Mouse (Mus musculus): Measurements from ENCODE around the gene Chd6. TPM values are rescaled to one million over a fixed set of nuclear protein-coding genes. Genes with fewer than 3 reads are reported as not detected.

The Chd6 gene
- polyA plus RNA-seq, 1 experiment from 2014 or later, result 32.4 TPM

GRCm38 (mm10) chr2:161053765-161054164 lies 55.1 kb downstream of the Chd6 start:
- Histone ChIP-seq H3K9me3 (ENCODE audit: control insufficient read depth, low read length) (no peaks in the 10 kb centered on the region), H3K4me1 (ENCODE audit: control insufficient read depth, insufficient read depth, low read length) (no peaks in the 10 kb centered on the region), H3K27ac (ENCODE audit: low read depth, low read length) (no peak overlapping the region), H3K4me3 (ENCODE audit: low read depth, low read length) (no peak overlapping the region), H3K9ac (ENCODE audit: low read length) (no peak overlapping the region), H3K36me3 (ENCODE audit: control insufficient read depth, insufficient read depth, low read length) (0 out of 2 replicates have a peak, but pooled peaks cover 2% of the 10 kb centered on the region), H3K27me3 (ENCODE audit: control insufficient read depth, insufficient read depth, low read length) (no peaks in the 10 kb centered on the region), H3K4me2 (ENCODE audit: low read depth) (no peak overlapping the region)
- DNase-seq (ENCODE audit: low spot score) (no peak), ATAC-seq (ENCODE audit: insufficient read depth, low FRiP score, low TSS enrichment) (no peak)
- WGBS, result 81% methylated on average over 2 of the region's 2 CpGs

DNA sequence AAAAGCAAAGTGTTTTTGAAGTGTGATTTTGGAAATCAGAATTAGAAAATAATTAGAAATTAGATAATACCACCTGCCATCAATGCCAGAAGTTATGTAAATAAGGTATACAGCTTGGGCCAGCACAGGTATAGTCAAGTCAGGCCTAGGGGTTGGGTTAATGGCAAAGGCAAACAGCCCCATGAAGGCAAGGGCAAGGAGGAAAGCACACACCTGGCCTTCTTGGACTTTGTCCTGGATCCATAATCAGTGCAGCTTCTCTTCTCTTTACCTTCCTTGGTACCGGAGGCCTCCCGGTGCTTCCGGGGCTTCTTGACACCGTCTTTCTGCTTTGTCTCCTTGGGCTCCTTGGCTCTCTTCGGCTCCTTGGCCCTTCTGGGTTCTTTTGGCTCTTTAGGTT lies 56.7 kb downstream of the Chd6 start:
- Histone ChIP-seq H3K27ac (ENCODE audit: low read depth, low read length) (no peak overlapping the region), H3K4me2 (ENCODE audit: low read depth) (no peak overlapping the region), H3K4me3 (ENCODE audit: low read depth, low read length) (no peak overlapping the region), H3K9me3 (ENCODE audit: control insufficient read depth, low read length) (no peaks in the 10 kb centered on the region), H3K36me3 (ENCODE audit: control insufficient read depth, insufficient read depth, low read length) (0 out of 2 replicates have a peak, but pooled peaks cover 2% of the 10 kb centered on the region), H3K27me3 (ENCODE audit: control insufficient read depth, insufficient read depth, low read length) (no peaks in the 10 kb centered on the region), H3K9ac (ENCODE audit: low read length) (no peak overlapping the region), H3K4me1 (ENCODE audit: control insufficient read depth, insufficient read depth, low read length) (no peaks in the 10 kb centered on the region)
- WGBS, result 93% methylated on average over 5 of the region's 5 CpGs
- ATAC-seq (ENCODE audit: insufficient read depth, low FRiP score, low TSS enrichment), result no peak
- no peak for DNase-seq (ENCODE audit: low spot score)

GRCm38 (mm10) chr2:161049426-161049825 lies 59.4 kb downstream of the Chd6 start:
- H3K27ac ChIP-seq (ENCODE audit: low read depth, low read length), result no peak overlapping the region
- 68% methylated on average over 6 of the region's 6 CpGs for WGBS
- no peak for ATAC-seq (ENCODE audit: insufficient read depth, low FRiP score, low TSS enrichment)
- no peak for DNase-seq (ENCODE audit: low spot score)
- H3K4me2 ChIP-seq (ENCODE audit: low read depth), result no peak overlapping the region
- H3K27me3 ChIP-seq (ENCODE audit: control insufficient read depth, insufficient read depth, low read length), result no peaks in the 10 kb centered on the region
- H3K9me3 ChIP-seq (ENCODE audit: control insufficient read depth, low read length), result no peaks in the 10 kb centered on the region
- H3K4me1 ChIP-seq (ENCODE audit: control insufficient read depth, insufficient read depth, low read length), result no peaks in the 10 kb centered on the region
- H3K4me3 ChIP-seq (ENCODE audit: low read depth, low read length), result no peak overlapping the region
- no peak overlapping the region for H3K9ac ChIP-seq (ENCODE audit: low read length)
- 0 out of 2 replicates have a peak, but pooled peaks cover 2% of the 10 kb centered on the region for H3K36me3 ChIP-seq (ENCODE audit: control insufficient read depth, insufficient read depth, low read length)

DNA sequence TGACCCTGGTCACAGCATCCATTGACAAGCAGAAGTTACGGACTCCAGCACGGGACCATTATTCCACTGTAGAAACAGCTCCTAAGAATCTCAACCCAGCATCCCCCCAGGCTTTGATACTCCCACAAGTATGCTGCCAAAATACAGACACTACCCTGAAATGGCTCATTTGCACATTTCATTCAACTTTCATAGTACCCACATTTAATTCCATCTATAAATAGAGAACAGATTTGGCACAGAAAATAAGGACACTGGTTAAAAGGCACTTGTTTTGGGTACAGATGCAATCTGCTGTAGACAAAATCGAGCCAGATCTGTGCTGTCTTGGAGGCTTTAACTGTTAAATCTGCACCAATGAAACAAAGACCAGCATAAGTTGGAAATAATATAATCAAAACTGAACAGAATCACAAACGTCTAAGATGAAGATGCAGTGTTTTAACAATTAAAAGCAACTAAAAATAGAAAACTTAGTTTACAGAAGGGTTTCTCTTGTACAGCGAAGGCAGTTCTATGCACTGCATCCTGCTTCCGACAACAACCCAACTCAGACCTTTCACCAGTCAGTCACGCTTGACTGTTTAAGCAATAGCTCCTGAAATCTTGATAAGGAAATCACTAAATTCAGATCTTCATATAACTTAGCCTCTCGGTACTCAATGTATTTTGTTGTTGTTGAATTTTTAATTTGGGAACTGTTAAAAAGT lies 64.2 kb downstream of the Chd6 start:
- 93% methylated on average over 8 of the region's 8 CpGs for WGBS
- no peak overlapping the region for H3K4me3 ChIP-seq (ENCODE audit: low read depth, low read length)
- no peaks in the 10 kb centered on the region for H3K4me1 ChIP-seq (ENCODE audit: control insufficient read depth, insufficient read depth, low read length)
- no peaks in the 10 kb centered on the region for H3K27me3 ChIP-seq (ENCODE audit: control insufficient read depth, insufficient read depth, low read length)
- DNase-seq (ENCODE audit: low spot score) (no peak), ATAC-seq (ENCODE audit: insufficient read depth, low FRiP score, low TSS enrichment) (no peak)
- H3K9me3 ChIP-seq (ENCODE audit: control insufficient read depth, low read length), result no peaks in the 10 kb centered on the region
- peaks cover 1% of the 10 kb centered on the region for H3K36me3 ChIP-seq (ENCODE audit: control insufficient read depth, insufficient read depth, low read length)
- H3K4me2 ChIP-seq (ENCODE audit: low read depth), result no peak overlapping the region
- no peak overlapping the region for H3K9ac ChIP-seq (ENCODE audit: low read length)
- no peak overlapping the region for H3K27ac ChIP-seq (ENCODE audit: low read depth, low read length)

- Histone ChIP-seq H3K36me3 (ENCODE audit: control insufficient read depth, insufficient read depth, low read length) (peaks cover 8% of the 10 kb centered on the region), H3K9ac (ENCODE audit: low read length) (no peak overlapping the region), H3K27me3 (ENCODE audit: control insufficient read depth, insufficient read depth, low read length) (no peaks in the 10 kb centered on the region), H3K9me3 (ENCODE audit: control insufficient read depth, low read length) (no peaks in the 10 kb centered on the region), H3K4me1 (ENCODE audit: control insufficient read depth, insufficient read depth, low read length) (no peaks in the 10 kb centered on the region), H3K27ac (ENCODE audit: low read depth, low read length) (no peak overlapping the region), H3K4me2 (ENCODE audit: low read depth) (no peak overlapping the region), H3K4me3 (ENCODE audit: low read depth, low read length) (no peak overlapping the region)
- ATAC-seq (ENCODE audit: insufficient read depth, low FRiP score, low TSS enrichment) (no peak), DNase-seq (ENCODE audit: low spot score) (no peak)
- 75% methylated on average over 3 of the region's 3 CpGs for whole genome bisulfite sequencing
These were observed 66.0 kb downstream of the Chd6 start for GRCm38 (mm10) chr2:161042874-161043273.

GRCm38 (mm10) chr2:161040743-161041142 lies 68.1 kb downstream of the Chd6 start:
- Histone ChIP-seq H3K36me3 (ENCODE audit: control insufficient read depth, insufficient read depth, low read length) (peaks cover 8% of the 10 kb centered on the region), H3K4me3 (ENCODE audit: low read depth, low read length) (no peak overlapping the region), H3K9me3 (ENCODE audit: control insufficient read depth, low read length) (no peaks in the 10 kb centered on the region), H3K9ac (ENCODE audit: low read length) (no peak overlapping the region), H3K27me3 (ENCODE audit: control insufficient read depth, insufficient read depth, low read length) (no peaks in the 10 kb centered on the region), H3K4me1 (ENCODE audit: control insufficient read depth, insufficient read depth, low read length) (no peaks in the 10 kb centered on the region), H3K27ac (ENCODE audit: low read depth, low read length) (no peak overlapping the region), H3K4me2 (ENCODE audit: low read depth) (no peak overlapping the region)
- ATAC-seq (ENCODE audit: insufficient read depth, low FRiP score, low TSS enrichment) (no peak), DNase-seq (ENCODE audit: low spot score) (no peak)
- 84% methylated on average over 4 of the region's 4 CpGs for WGBS

- Histone ChIP-seq H3K4me3 (ENCODE audit: low read depth, low read length) (no peak overlapping the region), H3K27ac (ENCODE audit: low read depth, low read length) (no peak overlapping the region), H3K27me3 (ENCODE audit: control insufficient read depth, insufficient read depth, low read length) (no peaks in the 10 kb centered on the region), H3K4me2 (ENCODE audit: low read depth) (no peak overlapping the region), H3K9me3 (ENCODE audit: control insufficient read depth, low read length) (no peaks in the 10 kb centered on the region), H3K36me3 (ENCODE audit: control insufficient read depth, insufficient read depth, low read length) (peaks cover 10% of the 10 kb centered on the region), H3K4me1 (ENCODE audit: control insufficient read depth, insufficient read depth, low read length) (no peaks in the 10 kb centered on the region), H3K9ac (ENCODE audit: low read length) (no peak overlapping the region)
- DNase-seq (ENCODE audit: low spot score) (no peak), ATAC-seq (ENCODE audit: insufficient read depth, low FRiP score, low TSS enrichment) (no peak)
- 88% methylated on average over 3 of the region's 3 CpGs for WGBS
These were observed 71.1 kb downstream of the Chd6 start for GRCm38 (mm10) chr2:161037766-161038165.

DNA sequence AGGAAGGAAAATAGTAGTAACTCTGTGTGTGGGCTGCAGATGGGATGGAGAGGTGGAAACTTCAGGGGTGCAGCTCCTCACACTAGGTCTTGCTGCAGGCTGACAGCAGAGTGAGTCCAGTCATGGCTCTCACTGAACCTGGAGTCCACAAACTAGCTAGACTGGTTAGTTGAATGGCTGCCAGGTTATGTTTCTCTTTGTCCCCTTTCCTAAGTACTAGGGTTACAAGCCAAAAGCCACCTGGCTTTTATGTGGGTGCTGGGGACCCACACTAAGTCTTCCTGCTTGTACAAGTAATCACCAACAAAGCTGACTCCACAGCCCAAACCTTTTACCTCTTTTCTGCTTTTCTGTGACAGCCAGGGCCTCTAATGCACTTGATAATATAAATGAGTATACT lies 75.7 kb downstream of the Chd6 start:
- H3K9me3 ChIP-seq (ENCODE audit: control insufficient read depth, low read length), result no peaks in the 10 kb centered on the region
- no peak overlapping the region for H3K9ac ChIP-seq (ENCODE audit: low read length)
- H3K4me2 ChIP-seq (ENCODE audit: low read depth), result no peak overlapping the region
- no peak overlapping the region for H3K27ac ChIP-seq (ENCODE audit: low read depth, low read length)
- DNase-seq (ENCODE audit: low spot score) (no peak), ATAC-seq (ENCODE audit: insufficient read depth, low FRiP score, low TSS enrichment) (no peak)
- H3K27me3 ChIP-seq (ENCODE audit: control insufficient read depth, insufficient read depth, low read length), result no peaks in the 10 kb centered on the region
- H3K4me1 ChIP-seq (ENCODE audit: control insufficient read depth, insufficient read depth, low read length), result no peaks in the 10 kb centered on the region
- H3K36me3 ChIP-seq (ENCODE audit: control insufficient read depth, insufficient read depth, low read length), result peaks cover 2% of the 10 kb centered on the region; the same call in 1 of the 2 replicates
- no peak overlapping the region for H3K4me3 ChIP-seq (ENCODE audit: low read depth, low read length)

GRCm38 (mm10) chr2:161032394-161032793 lies 76.5 kb downstream of the Chd6 start:
- no peaks in the 10 kb centered on the region for H3K9me3 ChIP-seq (ENCODE audit: control insufficient read depth, low read length)
- peaks cover 2% of the 10 kb centered on the region; the same call in 1 of the 2 replicates for H3K36me3 ChIP-seq (ENCODE audit: control insufficient read depth, insufficient read depth, low read length)
- H3K9ac ChIP-seq (ENCODE audit: low read length), result no peak overlapping the region
- no peak for DNase-seq (ENCODE audit: low spot score)
- H3K4me2 ChIP-seq (ENCODE audit: low read depth), result no peak overlapping the region
- H3K4me1 ChIP-seq (ENCODE audit: control insufficient read depth, insufficient read depth, low read length), result no peaks in the 10 kb centered on the region
- no peak for ATAC-seq (ENCODE audit: insufficient read depth, low FRiP score, low TSS enrichment)
- no peaks in the 10 kb centered on the region for H3K27me3 ChIP-seq (ENCODE audit: control insufficient read depth, insufficient read depth, low read length)
- H3K27ac ChIP-seq (ENCODE audit: low read depth, low read length), result no peak overlapping the region
- no peak overlapping the region for H3K4me3 ChIP-seq (ENCODE audit: low read depth, low read length)
- WGBS, result 93% methylated on average over 7 of the region's 7 CpGs

Data from neural tube, embryonic 11.5 days (tissue).